Mouse (Mus musculus) ES-Bruce4 (cell line): Measurements from ENCODE around the gene Avil.
A peak's percentile ranks its signal among the peaks of the same experiment; 100 is the strongest.

ENCODE experiments used
- CTCF ChIP-seq: IDR thresholded peaks from one replicate; pipeline ENCODE4 v1.8.1; 2011; ENCODE audit warnings: low read depth, low read length
- EP300 ChIP-seq: IDR thresholded peaks from 2 replicates; pipeline ENCODE4 v1.6.1; 2011; ENCODE audit warnings: low read depth, low read length; ENCODE audit not compliant: insufficient read depth

DNA sequence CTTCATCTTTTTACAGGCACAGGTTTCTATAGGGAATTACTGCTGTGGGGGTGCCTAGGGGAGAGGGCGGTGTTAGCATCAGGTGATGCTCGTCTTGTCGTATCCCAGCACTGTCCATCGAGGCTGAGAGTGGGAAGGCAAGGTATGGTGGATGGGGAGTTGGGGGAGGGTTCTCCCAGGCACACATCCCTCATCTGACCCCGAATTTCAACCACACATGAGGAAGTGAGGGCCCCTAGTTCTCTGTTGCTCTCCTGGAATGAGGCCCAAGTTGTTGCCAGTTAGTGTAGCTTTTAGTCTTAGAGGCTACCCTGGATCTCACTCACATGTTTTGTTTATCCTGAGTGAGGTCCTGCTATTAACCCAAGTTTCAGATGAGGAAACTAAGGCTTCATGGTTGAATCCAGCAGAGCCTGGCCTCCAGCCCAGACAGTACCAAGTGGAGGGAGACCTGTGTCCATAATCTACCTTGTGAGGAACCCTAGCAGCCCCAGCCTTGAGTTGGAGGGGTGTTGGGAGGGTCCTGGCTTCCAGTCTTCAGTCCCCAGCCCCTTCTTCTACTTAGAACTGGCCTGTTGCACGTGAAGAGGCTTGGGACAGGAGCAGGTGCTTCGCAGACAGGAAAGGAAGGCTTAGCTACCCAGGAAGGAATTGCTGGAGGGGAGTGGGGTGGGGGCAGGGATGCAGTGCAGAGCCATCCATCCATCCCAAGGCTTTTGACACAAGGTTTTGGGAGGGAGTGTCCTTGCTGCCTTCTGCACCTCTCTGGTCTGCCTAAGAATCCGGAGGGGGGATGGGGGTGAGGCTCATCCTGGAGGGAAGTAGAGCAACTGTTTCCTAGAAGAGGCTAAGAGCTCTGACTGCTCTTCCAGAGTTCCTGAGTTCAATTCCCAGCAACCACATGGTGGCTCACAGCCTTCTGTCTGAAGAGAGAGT is 13.1 kb upstream of the Avil start:
- TF ChIP-seq CTCF = no peak
- peak; percentile 73 for TF ChIP-seq EP300
